In the genomic region with DNA sequence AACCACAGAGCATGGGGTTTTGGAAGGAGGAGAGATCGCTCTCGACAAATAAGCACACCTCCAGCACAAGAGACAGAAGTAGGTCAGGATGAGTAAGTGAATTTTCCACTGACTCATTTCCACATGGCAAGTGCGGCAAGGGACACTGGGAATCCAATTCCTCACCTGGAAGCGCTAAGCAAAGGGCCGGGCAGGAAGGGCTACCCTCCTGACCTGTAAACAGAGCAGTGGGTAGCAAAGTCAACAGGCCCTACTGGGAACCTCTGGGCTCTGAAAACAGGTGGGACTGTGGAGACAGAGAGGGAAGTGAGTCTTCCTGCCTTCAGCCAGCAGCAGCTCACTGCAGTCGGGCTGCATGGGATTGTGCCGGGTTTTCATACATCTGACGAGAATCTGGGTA, we compare ENCODE assay signal across 12 mouse cellular contexts.
DNase-seq lines count a peak whose midpoint lies in the region; ATAC-seq and TF ChIP-seq lines count a peak whose summit lies in the region.
"Had no signal": no experiment of that assay in that cellular context is flagged by ENCODE, and none has a peak within 500 bp of the region (broad histone marks: within the 10 kb centered on the region; RNA-seq: fewer than 3 reads in every experiment).

No protein-coding gene starts in this region.

- no peak; the same call in 1 of the 2 replicates for ATAC-seq in stomach, embryonic 15.5 days (ENCODE audit: insufficient read depth, low FRiP score, low read depth)
- ATAC-seq: forebrain, embryonic 13.5 days; midbrain, embryonic 16.5 days had no signal

- intact Hi-C loops in gastrocnemius, adult 2 months (cut with DNase I), result no loop called here
- intact Hi-C loops in left cerebral cortex, postnatal 14 days (cut with DNase I), result loop anchor here (5.0 kb wide), 1 partner anchor 70 kb away; no protein-coding TSS in a partner anchor
- intact Hi-C loops in left cerebral cortex, postnatal 25 days (cut with DNase I), result no loop called here

- no peak overlapping the region for H3K4me2 ChIP-seq in stomach, embryonic 15.5 days
- H3K4me2 ChIP-seq: forebrain, embryonic 13.5 days; hindbrain, embryonic 15.5 days; lung, embryonic 14.5 days had no signal

- no peak for TF ChIP-seq POLR2A in lung, adult 2 months (IDR thresholded peaks at IDR 0.05; ENCODE audit: borderline replicate concordance, extremely low read depth, low read depth, low read length)

- no peaks in the 10 kb centered on the region for H3K36me3 ChIP-seq in stomach, embryonic 15.5 days
- H3K36me3 ChIP-seq: hindbrain, embryonic 15.5 days had no signal

- H3K9ac ChIP-seq in stomach, embryonic 15.5 days, result no peak overlapping the region
- H3K9ac ChIP-seq: forebrain, embryonic 13.5 days; hindbrain, embryonic 15.5 days; lung, embryonic 14.5 days had no signal

- H3K27me3 ChIP-seq in stomach, embryonic 15.5 days (replicated peaks), result no peaks in the 10 kb centered on the region
- H3K27me3 ChIP-seq: forebrain, embryonic 13.5 days; hindbrain, embryonic 15.5 days had no signal

- 57% methylated on average over 8 of the region's 8 CpGs for WGBS in stomach, embryonic 15.5 days
- 40% methylated on average over 8 of the region's 8 CpGs for WGBS in lung, adult 2 months

- H3K27ac ChIP-seq in gastrocnemius, adult 2 months, result peak overlapping the region; percentile 82
- H3K27ac ChIP-seq in stomach, embryonic 15.5 days, result peak overlapping the region; percentile 46; the same call in 1 of the 2 replicates
- H3K27ac ChIP-seq: forebrain, embryonic 13.5 days; hindbrain, embryonic 15.5 days had no signal

- peak overlapping the region; percentile 54 for H3K4me3 ChIP-seq in gastrocnemius, adult 2 months
- H3K4me3 ChIP-seq in stomach, embryonic 15.5 days (replicated peaks), result no peak overlapping the region
- H3K4me3 ChIP-seq in lung, adult 2 months (replicated peaks; ENCODE audit: extremely low read depth, low read depth, low read length), result no peak overlapping the region
- H3K4me3 ChIP-seq: forebrain, embryonic 13.5 days; hindbrain, embryonic 15.5 days had no signal

- H3K9me3 ChIP-seq in stomach, embryonic 15.5 days, result no peaks in the 10 kb centered on the region
- H3K9me3 ChIP-seq: forebrain, embryonic 13.5 days; hindbrain, embryonic 15.5 days had no signal

- DNase-seq in gastrocnemius, adult 2 months, result peak; percentile 68
- no peak for DNase-seq in gastrocnemius, postnatal 25 days
- peak; percentile 23 to 45 for DNase-seq in left cerebral cortex, adult 8-10 months (ENCODE audit: low spot score in 2 of 2)
- no peak for DNase-seq in left cerebral cortex, postnatal 14 days (ENCODE audit: low spot score in 2 of 2)
- peak; percentile 42 to 80 for DNase-seq in left cerebral cortex, postnatal 25 days (ENCODE audit: low spot score in 2 of 2)
- no peak for DNase-seq in lung, adult 2 months
- DNase-seq in urinary bladder, adult 2 months (ENCODE audit: low spot score), result no peak
- DNase-seq: lung, embryonic 14.5 days had no signal

- peaks cover 23% of the 10 kb centered on the region for H3K4me1 ChIP-seq in stomach, embryonic 15.5 days
- H3K4me1 ChIP-seq in lung, adult 2 months (ENCODE audit: control insufficient read depth, insufficient read depth, low read length), result peaks cover 41% of the 10 kb centered on the region

- TF ChIP-seq CTCF in gastrocnemius, adult 2 months (IDR thresholded peaks at IDR 0.05), result no peak
- no peak for TF ChIP-seq CTCF in lung, adult 2 months (IDR thresholded peaks at IDR 0.05; ENCODE audit: insufficient read depth, low read length)

Comparison
In these comparisons a context has a peak if more than half of its experiments do, and no peak if none do; other contexts are left out.
1. DNase-seq: peak in gastrocnemius, adult 2 months (single experiment), left cerebral cortex, adult 8-10 months (2 of 2) and left cerebral cortex, postnatal 25 days (2 of 2); none in gastrocnemius, postnatal 25 days (single experiment), left cerebral cortex, postnatal 14 days (0 of 2), lung, adult 2 months (single experiment) and urinary bladder, adult 2 months (single experiment).